Mouse (Mus musculus): ENCODE data around the gene Il2ra.
A peak's percentile ranks its signal among the peaks of the same experiment; 100 is the strongest.
"Not testable (repeated sequence)": the region's sequence is repeated elsewhere in the genome, so short reads cannot be mapped to it uniquely, and the experiment has no call there.

Gene Il2ra

DNA sequence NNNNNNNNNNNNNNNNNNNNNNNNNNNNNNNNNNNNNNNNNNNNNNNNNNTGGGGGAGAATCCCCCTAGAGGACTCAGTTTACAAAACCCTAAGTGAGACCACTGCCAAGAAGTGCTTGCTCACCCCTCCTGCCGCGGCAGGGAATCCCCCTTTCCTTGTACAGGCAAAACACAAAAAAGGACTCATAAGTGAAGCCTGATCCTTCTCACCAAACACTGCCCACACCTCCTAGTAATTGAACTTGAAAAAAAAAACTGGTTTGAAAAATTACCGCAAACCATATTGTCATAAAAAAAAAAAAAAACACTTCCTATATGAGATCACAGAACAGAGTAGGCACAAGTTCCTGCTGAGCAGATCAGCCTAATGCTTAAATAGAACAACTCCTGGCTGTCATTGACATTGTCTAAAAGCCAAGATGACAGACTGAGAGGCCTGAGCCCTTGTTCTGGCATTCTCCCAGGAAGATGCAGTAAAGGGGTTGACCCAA is at the start of gene Il2ra:
Gene Il2ra, plus strand, starts transcription at position 357 of the 491 bp plus-strand sequence.
- peak; percentile 88 for DNase-seq (ENCODE audit: low read depth)

- DNase-seq (ENCODE audit: low read depth) = no peak
Measured at GRCm38 (mm10) chr2:11596690-11597089, 45.9 kb upstream of the Il2ra start.

DNA sequence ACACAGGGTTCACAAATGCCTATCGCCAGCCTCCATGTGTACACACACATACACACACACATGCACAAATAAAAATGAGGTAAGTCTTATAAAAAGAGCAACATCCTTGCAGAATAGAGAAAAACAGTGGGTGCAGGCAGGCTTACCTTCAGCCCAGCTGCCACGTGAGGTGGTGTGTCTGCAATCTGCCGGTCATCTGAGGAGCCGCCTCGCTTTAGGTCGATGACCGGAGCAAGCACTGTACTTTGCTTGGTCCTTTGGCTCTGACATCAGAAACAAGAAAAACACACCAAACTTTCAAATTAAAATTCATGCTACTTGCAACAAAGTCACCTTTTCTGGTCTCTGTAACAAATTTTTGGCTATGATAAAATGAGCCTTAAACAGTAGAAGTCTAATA is 44.7 kb upstream of the Il2ra start:
- DNase-seq (ENCODE audit: low read depth) = no peak

DNA sequence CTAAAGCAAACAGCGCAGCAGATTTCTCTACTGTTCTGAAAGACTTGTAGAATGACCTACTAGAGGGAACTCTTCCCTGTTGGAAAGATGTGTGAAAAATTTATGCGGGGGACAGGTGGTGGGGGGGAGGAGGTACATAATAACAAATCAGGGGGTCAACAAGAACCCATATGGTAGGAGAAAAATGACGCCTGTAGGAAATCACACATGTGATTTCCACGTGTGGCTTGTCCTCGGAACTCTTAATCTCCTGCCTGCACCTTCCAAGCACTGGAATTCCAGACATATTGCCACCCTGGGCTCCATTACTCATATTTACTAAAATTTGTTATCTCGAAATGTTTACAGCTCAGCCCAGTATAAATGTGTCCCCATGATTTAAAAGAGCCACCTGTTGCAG is 40.8 kb upstream of the Il2ra start:
- DNase-seq (ENCODE audit: low read depth) = no peak

GRCm38 (mm10) chr2:11602506-11603489 is 39.8 kb upstream of the Il2ra start:
- DNase-seq (ENCODE audit: low read depth) = peak; percentile 98

GRCm38 (mm10) chr2:11604053-11604452 is 38.6 kb upstream of the Il2ra start, which contains the start of gene Rbm17:
TSS of gene Rbm17 (minus strand) at chr2:11604153.
- DNase-seq (ENCODE audit: low read depth) = peak; percentile 21

DNA sequence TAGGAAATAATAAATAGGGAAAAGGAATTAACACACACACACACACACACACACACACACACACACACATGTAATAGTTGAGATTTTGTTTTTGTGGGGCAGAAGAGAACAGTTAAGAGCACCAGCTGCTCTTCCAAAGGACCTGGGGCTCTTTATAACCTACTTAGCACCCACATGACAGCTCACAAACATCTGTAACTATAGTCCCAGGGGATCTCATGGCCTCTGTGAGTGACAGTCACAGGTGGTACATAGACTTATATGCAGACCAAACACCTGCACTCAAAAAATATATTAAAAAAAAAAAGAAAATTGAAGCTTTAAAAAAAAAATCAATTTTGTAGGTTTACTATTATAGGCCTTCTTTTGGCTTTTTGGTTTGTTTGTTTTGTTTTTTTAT is 37.7 kb upstream of the Il2ra start:
- DNase-seq (ENCODE audit: low read depth) = no peak

DNA sequence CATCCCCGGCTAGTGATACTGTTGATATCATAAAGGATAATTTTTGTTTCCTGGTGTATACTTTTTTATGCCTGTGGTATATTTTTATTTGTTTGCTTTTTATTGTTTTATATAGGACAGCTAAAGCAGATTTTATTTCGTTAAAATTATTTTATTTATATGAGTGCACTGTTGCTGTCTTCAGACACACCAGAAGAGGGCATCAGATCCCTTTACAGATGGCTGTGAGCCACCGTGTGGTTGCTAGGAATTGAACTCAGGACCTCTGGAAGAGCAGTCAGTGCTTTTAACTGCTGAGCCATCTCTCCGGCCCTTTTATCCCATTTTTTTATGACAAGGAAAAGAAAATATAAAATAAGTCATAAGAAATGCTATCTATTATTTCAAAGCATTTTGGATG is 35.9 kb upstream of the Il2ra start:
- not testable (repeated sequence) for DNase-seq (ENCODE audit: low read depth)

DNA sequence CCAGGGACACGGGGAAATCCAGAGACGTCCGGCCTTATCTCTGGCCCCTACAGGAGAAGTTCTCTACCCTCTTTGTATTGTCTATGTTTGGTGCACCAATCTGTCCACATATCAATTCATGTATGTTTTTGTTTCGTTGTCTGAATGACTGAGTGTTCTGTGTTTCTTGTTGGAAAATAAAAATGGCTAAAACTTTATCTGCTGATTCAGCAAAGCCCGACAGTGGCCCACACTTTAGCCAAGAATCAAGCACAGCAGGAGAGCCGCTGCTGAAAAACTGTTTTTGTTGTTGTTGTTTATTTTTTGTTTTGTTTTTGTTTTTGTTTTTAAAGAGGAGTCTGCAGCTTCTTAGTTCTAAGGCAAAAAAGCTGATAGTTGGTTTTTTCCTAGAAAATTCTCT is 29.7 kb upstream of the Il2ra start:
- not testable (repeated sequence) for DNase-seq (ENCODE audit: low read depth)

GRCm38 (mm10) chr2:11616846-11617245 is 25.8 kb upstream of the Il2ra start:
- DNase-seq (ENCODE audit: low read depth) = peak; percentile 83

- DNase-seq (ENCODE audit: low read depth) = no peak
Measured at GRCm38 (mm10) chr2:11619598-11619997, 23.0 kb upstream of the Il2ra start.

- DNase-seq (ENCODE audit: low read depth) = no peak
Measured at GRCm38 (mm10) chr2:11623173-11623572, 19.4 kb upstream of the Il2ra start.

DNA sequence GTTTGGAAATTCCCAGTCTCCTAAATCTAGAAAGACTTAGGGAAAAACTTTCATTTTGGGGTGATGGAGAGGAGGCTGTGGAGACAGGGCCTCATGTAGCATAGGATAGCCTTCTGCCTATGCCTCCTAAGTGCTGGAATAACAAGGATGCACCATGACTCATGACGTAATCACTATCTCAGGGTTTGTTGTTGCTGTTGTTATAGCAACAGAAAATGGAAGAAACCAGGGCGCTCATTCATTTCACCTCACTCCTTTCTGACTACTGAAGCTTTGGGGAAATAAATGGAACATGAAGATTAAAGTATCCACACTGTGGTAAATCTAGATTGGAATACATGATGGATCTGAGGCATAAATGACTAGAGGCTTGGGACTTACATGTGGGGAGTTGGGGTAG is 18.9 kb upstream of the Il2ra start:
- DNase-seq (ENCODE audit: low read depth) = peak; percentile 82

- peak; percentile 82 for DNase-seq (ENCODE audit: low read depth)
Measured at GRCm38 (mm10) chr2:11625890-11626289, 16.7 kb upstream of the Il2ra start, which contains the start of gene Gm17490. TSS of gene Gm17490 (minus strand) at chr2:11626264.

DNA sequence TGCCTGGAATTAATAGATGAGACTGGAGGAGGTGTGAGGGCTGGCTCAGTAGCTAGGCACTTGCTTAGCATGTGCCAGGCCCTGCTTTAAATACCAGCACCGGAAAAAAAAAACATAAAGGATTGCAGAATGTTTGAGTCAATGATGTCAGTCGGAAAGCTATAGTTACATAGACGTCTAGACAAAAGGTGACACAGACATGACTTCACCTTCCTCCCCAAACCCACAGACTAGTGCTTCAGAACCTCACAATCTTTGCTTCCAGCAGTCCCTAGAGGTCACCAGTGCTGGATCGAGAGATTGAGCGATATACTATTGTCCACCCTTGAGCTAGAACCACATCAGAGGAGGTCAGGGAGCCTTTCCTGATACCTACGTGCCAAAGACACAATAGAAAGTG is 7.6 kb upstream of the Il2ra start:
- DNase-seq (ENCODE audit: low read depth) = peak; percentile 76

GRCm38 (mm10) chr2:11635471-11636137 is 7.0 kb upstream of the Il2ra start:
- DNase-seq (ENCODE audit: low read depth) = peak; percentile 76

- DNase-seq (ENCODE audit: low read depth) = no peak
Measured at GRCm38 (mm10) chr2:11636138-11636480, 6.5 kb upstream of the Il2ra start.

DNA sequence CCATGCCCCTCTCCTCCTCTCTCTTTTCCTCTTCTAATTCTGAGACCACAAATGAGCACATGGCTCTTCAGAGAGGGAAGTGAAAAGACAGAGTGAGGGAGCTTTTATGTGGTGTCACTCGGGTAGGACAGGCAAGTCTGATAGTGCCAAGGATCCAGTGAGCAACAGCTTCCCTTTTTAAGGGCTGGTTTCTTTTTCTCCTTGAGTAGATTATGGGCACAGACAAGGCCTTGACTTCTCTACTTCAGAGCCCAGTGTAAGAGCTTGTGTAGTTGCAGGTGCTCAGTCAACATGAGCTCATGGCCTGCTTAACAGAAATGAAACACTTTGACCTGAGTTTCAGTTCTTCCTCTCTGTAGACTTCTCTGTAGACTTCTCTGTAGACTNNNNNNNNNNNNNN is 5.5 kb upstream of the Il2ra start:
- DNase-seq (ENCODE audit: low read depth) = peak; percentile 78

DNA sequence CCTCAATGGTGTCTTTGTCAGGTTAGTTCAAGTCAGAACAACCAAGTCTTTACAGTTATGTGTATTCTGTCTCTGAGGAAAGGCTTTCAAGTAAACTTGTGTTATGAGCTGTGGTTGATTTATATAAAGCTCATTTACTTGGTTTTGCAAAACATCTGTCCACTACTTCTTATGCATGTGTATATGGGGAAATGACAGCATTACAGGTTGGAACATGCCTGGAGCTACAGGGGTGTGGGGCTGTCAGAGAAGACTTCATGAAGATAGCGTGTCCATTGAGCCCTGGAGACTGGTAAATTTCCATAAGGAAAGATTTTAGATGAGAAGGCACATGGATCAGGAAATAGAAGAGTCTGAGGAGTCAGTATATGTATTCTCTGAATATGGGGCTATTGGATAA is 1.4 kb downstream of the Il2ra start:
- DNase-seq (ENCODE audit: low read depth) = no peak

DNA sequence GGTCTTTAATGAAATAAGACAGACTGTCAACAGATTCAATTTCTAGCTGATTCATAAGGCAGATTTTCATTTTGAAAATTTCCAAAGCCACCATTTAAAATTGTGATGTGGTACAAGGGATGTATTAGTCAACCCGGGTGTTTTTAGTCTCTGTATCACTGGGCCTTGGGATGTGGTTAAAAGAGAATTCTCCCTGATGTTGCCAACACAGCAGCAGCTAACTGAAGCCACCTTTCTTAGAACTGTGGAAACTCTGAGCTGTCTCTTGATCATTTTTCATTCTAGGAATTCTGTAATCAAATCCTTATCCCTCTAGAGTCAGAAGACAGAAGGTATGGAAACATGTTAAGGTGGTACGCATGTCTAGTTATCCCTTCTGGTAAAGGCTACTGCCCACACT is 2.7 kb downstream of the Il2ra start:
- peak; percentile 80 for DNase-seq (ENCODE audit: low read depth)

- DNase-seq (ENCODE audit: low read depth) = peak; percentile 87
Measured at GRCm38 (mm10) chr2:11651476-11651875, 8.9 kb downstream of the Il2ra start.

DNA sequence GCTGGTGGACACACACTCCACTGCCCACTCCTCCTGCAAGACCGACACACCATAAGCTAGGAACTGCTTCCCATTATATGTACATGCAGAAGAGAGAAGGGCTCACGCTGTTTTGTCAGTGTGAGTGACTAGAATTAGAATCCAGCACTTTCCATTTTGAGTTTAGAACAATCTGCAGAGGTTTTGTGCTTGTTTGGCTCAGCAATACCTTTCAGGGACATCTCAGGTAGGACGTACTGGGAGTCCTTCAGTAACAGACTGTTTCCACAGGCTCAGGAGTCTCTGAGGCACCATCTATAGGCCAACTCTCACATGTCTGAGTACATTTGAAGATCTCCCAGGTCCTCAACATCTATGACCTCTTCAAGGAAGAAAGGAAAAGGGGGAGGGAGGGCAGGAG is 9.6 kb downstream of the Il2ra start:
- DNase-seq (ENCODE audit: low read depth) = peak; percentile 67

GRCm38 (mm10) chr2:11652780-11653179 is 10.2 kb downstream of the Il2ra start:
- peak; percentile 79 for DNase-seq (ENCODE audit: low read depth)
